Mouse (Mus musculus) adipose tissue, adult 10 weeks (tissue): ENCODE results near the gene Kcnd2. TPM values are rescaled to one million over a fixed set of nuclear protein-coding genes. Genes with fewer than 3 reads are reported as not detected.

Source experiments
- polyA plus RNA-seq: library from polyadenylated mRNA; stranded (reverse); fragments of 350-450 nt; fragmentation: Illumina TruSeq; extraction: RNeasy Lipid Tissue Mini Kit (QIAGEN cat#74804); gene quantifications from one replicate; pipeline ENCODE4 v1.2.3, GENCODE M21; 2014; ENCODE audit warnings: low read depth, low replicate concordance

Kcnd2 gene
- 0.12 TPM for polyA plus RNA-seq

GRCm38 (mm10) chr6:21215491-21216191 lies at the start of gene Kcnd2:
TSS of gene Kcnd2 (plus strand) at chr6:21215503.

